Mouse (Mus musculus) erythroblast, embryonic 14.5 days (primary cell): Measurements from ENCODE around the gene Olfr111.
"Not testable (repeated sequence)": the region's sequence is repeated elsewhere in the genome, so short reads cannot be mapped to it uniquely, and the experiment has no call there.

Experiments
- GATA1 ChIP-seq: IDR thresholded peaks from 2 replicates; pipeline ENCODE4 v1.6.1; 2012; ENCODE audit warnings: low read length, inconsistent platforms, mixed read lengths
- TAL1 ChIP-seq: IDR thresholded peaks from 3 replicates; pipeline ENCODE4 v1.6.1; 2012; ENCODE audit warnings: low read length, inconsistent platforms, mixed read lengths

DNA sequence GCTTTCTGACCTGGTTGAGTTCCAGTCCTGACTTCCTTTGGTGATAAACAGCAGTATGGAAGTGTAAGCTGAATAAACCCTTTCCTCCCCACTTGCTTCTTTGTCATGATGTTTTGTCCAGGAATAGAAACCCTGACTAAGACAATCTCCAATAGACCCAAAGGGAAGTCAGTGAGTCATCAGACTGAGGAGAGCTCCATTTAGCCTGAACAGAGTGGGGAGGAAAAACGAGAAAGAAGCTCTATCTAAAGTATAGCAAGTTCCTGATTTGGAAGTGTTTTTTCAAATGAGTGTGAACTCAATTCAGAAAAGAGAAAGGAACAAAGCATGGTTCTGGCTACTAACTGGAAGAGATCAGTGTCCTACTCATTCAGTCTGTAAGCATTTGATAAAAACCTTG lies 30.6 kb downstream of the Olfr111 start:
- TF ChIP-seq TAL1, GATA1: not testable (repeated sequence)
